Mouse (Mus musculus): ENCODE data around the gene Slc34a1. TPM values are rescaled to one million over a fixed set of nuclear protein-coding genes. Genes with fewer than 3 reads are reported as not detected.
A peak's percentile ranks its signal among the peaks of the same experiment; 100 is the strongest.

Gene Slc34a1
- polyA plus RNA-seq, 1 experiment from 2014 or later = 385 TPM

DNA sequence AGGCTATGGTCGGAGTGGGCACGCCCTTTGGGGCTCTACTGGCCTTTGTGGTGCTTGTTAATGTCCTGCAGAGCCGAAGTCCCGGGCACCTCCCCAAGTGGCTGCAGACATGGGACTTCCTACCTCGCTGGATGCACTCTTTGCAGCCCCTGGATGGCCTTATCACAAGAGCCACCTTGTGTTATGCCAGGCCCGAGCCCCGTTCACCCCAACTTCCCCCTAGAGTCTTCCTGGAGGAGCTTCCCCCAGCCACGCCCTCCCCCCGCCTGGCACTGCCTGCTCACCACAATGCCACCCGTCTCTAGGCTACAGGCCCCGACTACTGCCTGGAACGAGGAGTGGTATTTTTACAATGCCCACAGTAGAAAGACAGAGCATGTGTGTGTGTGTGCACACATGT lies 15.3 kb downstream of the Slc34a1 start:
- H3K4me1 ChIP-seq (ENCODE audit: insufficient read depth, low read length) = peaks cover 13% of the 10 kb centered on the region
- H3K9me3 ChIP-seq (ENCODE audit: low read length) = no peaks in the 10 kb centered on the region
- no peak for ATAC-seq (ENCODE audit: low FRiP score, low TSS enrichment)
- peaks cover 3% of the 10 kb centered on the region; the same call in 1 of the 2 replicates for H3K27me3 ChIP-seq (ENCODE audit: insufficient read depth, low read length)
- H3K4me2 ChIP-seq (replicated peaks; ENCODE audit: low read depth, low read length) = no peak overlapping the region
- 82% methylated on average over 12 of the region's 12 CpGs for WGBS
- H3K4me3 ChIP-seq (ENCODE audit: low read length) = no peak overlapping the region
- H3K27ac ChIP-seq (ENCODE audit: low read length) = no peak overlapping the region
- H3K36me3 ChIP-seq (ENCODE audit: insufficient read depth, low read length) = no peaks in the 10 kb centered on the region
- H3K9ac ChIP-seq (replicated peaks; ENCODE audit: low read length) = no peak overlapping the region

DNA sequence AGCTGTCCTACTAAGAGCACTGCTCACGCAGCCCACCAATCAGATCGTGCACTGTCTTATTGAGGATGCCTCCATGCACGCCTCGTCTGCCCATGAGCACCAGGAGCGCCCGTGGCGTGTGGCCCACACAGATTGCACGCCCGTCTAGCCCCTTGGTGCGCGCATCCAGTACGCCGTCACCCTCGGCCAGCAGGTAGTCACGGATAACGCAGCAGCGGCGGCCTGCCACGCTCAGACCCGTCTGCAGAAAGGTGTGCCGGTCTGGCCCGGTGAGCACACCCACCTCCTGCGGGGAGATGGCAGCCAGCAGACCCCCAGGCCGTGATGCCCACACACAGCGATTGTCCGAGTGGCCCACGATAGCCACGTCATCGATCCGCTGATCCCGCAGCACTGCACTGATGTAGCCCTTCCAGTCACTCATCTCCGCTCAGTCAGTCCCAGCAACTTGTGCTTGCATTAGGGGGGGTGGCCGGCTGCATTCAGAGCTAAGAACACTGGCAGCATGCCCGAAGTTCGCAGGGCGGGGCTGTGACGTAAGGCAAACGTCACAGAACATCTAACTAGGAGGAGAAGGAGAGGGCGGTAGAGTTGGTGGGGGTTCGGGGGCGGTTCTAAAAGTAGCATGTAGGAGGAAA lies 16.9 kb downstream of the Slc34a1 start, which contains the start of gene Pfn3:
Pfn3 (minus strand) TSS at position 490 of the 638 bp plus-strand sequence.
- 9% methylated on average over 41 of the region's 41 CpGs for WGBS
- peaks cover 14% of the 10 kb centered on the region for H3K27me3 ChIP-seq (ENCODE audit: insufficient read depth, low read length)
- H3K9me3 ChIP-seq (ENCODE audit: low read length) = no peaks in the 10 kb centered on the region
- peaks cover 16% of the 10 kb centered on the region for H3K4me1 ChIP-seq (ENCODE audit: insufficient read depth, low read length)
- H3K27ac ChIP-seq (ENCODE audit: low read length) = no peak within 1 kb of the TSS
- peak; percentile 74 for ATAC-seq (ENCODE audit: low FRiP score, low TSS enrichment)
- peak within 1 kb of the TSS; percentile 59 for H3K4me2 ChIP-seq (replicated peaks; ENCODE audit: low read depth, low read length)
- H3K36me3 ChIP-seq (ENCODE audit: insufficient read depth, low read length) = no peaks in the 10 kb centered on the region
- H3K4me3 ChIP-seq (ENCODE audit: low read length) = peak within 1 kb of the TSS; percentile 43
- H3K9ac ChIP-seq (replicated peaks; ENCODE audit: low read length) = peak within 1 kb of the TSS; percentile 33

DNA sequence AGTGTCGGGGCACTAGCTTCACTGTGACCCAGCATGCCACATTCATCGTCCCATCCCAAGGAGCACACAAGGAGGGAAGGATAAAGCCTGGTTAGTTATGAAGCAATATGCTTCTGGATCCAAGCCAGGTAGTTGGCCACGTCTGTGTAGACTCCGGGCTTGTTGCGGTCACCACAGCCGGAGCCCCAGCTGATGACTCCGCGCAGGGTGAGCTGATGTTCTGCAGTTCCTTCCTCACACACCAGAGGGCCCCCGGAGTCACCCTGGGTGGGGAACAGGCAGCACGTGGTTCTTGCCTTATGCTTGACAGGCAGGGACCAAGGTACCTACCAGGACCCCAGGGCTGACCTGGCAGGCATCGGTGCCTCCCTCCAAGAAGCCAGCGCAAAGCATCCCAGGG lies 20.0 kb downstream of the Slc34a1 start:
- H3K27me3 ChIP-seq (ENCODE audit: insufficient read depth, low read length) = peaks cover 42% of the 10 kb centered on the region
- peak; percentile 68 for ATAC-seq (ENCODE audit: low FRiP score, low TSS enrichment)
- H3K9ac ChIP-seq (replicated peaks; ENCODE audit: low read length) = no peak overlapping the region
- peaks cover 31% of the 10 kb centered on the region for H3K4me1 ChIP-seq (ENCODE audit: insufficient read depth, low read length)
- H3K9me3 ChIP-seq (ENCODE audit: low read length) = no peaks in the 10 kb centered on the region
- H3K4me2 ChIP-seq (replicated peaks; ENCODE audit: low read depth, low read length) = 0 out of 2 replicates have a peak overlapping the region, but pooled peaks have one; percentile 15
- no peak overlapping the region for H3K27ac ChIP-seq (ENCODE audit: low read length)
- 11% methylated on average over 12 of the region's 12 CpGs for WGBS
- no peaks in the 10 kb centered on the region for H3K36me3 ChIP-seq (ENCODE audit: insufficient read depth, low read length)
- no peak overlapping the region for H3K4me3 ChIP-seq (ENCODE audit: low read length)

DNA sequence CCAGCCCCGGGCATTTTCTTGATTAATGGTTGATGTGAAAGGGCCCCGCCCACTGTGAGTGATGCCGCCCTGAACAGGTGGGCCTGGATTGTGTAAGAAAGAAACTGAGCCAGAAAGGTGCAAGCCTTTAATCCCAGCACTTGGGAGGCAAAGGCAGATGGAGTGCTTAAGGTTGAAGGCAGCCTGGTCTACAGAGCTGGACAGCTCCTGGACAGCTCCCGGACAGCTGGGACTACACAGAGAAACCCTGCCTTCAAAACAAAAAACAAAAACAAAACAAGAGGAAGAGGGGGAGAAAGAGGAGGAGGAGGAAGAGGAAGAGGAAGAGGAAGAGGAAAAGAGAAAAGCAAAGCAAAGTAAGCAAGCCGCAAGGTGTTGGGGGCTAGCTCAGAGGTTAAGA lies 21.2 kb downstream of the Slc34a1 start:
- Histone ChIP-seq H3K4me2 (replicated peaks; ENCODE audit: low read depth, low read length) (no peak overlapping the region), H3K27me3 (ENCODE audit: insufficient read depth, low read length) (peaks cover 42% of the 10 kb centered on the region), H3K36me3 (ENCODE audit: insufficient read depth, low read length) (no peaks in the 10 kb centered on the region), H3K4me3 (ENCODE audit: low read length) (no peak overlapping the region), H3K27ac (ENCODE audit: low read length) (no peak overlapping the region), H3K4me1 (ENCODE audit: insufficient read depth, low read length) (peaks cover 31% of the 10 kb centered on the region), H3K9ac (replicated peaks; ENCODE audit: low read length) (no peak overlapping the region), H3K9me3 (ENCODE audit: low read length) (no peaks in the 10 kb centered on the region)
- ATAC-seq (ENCODE audit: low FRiP score, low TSS enrichment) = no peak
- WGBS = 73% methylated on average over 5 of the region's 5 CpGs

DNA sequence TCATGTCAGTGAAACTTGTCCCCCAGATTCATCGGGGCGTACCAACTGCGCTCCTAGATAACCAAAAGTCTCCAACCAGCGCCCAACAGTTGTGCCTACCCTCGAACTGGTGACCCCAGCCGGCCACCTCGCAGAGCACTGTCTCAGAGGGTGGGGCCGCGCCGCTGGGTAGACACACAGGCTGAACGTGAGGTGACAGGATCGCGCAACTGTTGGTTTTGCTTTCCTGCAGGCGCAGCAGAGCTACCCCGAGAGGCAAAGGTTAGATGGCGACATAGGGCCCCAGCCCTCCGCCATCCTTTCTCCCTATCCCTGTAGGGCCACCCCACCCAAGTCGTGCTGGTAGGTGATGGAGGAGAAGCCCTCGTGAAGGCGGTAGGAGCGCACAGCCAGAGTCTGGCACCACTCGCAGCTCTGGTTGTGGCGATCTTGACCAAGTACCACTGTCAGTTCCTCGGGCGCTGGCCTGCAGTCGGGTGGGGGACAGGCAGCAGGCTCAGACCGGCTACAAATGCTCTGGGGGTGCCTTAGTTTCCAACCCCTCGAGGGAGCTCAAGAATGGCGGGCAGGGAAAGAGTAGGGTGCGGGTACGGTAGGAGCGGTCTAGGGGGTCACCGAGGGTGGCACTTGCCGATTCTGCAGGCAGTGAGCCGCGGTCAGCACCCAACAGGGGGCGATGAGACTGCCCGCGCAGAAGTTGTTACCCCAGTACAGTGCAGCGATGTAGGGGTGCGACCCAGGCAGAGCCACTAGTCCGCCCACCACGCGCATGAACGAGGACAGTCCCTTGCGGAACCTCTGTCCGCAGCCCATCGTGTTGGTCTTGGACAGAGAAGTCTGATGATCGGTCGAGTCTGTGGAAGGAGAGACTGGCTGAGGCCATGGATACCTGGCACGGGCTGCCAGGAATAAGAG lies 22.3 kb downstream of the Slc34a1 start:
- Histone ChIP-seq H3K4me3 (ENCODE audit: low read length) (no peak overlapping the region), H3K36me3 (ENCODE audit: insufficient read depth, low read length) (no peaks in the 10 kb centered on the region), H3K4me2 (replicated peaks; ENCODE audit: low read depth, low read length) (peak overlapping the region; percentile 51; the same call in 1 of the 2 replicates), H3K9ac (replicated peaks; ENCODE audit: low read length) (no peak overlapping the region), H3K27me3 (ENCODE audit: insufficient read depth, low read length) (peaks cover 42% of the 10 kb centered on the region), H3K4me1 (ENCODE audit: insufficient read depth, low read length) (peaks cover 24% of the 10 kb centered on the region), H3K27ac (ENCODE audit: low read length) (no peak overlapping the region), H3K9me3 (ENCODE audit: low read length) (no peaks in the 10 kb centered on the region)
- WGBS = 29% methylated on average over 51 of the region's 51 CpGs
- ATAC-seq (ENCODE audit: low FRiP score, low TSS enrichment) = no peak

DNA sequence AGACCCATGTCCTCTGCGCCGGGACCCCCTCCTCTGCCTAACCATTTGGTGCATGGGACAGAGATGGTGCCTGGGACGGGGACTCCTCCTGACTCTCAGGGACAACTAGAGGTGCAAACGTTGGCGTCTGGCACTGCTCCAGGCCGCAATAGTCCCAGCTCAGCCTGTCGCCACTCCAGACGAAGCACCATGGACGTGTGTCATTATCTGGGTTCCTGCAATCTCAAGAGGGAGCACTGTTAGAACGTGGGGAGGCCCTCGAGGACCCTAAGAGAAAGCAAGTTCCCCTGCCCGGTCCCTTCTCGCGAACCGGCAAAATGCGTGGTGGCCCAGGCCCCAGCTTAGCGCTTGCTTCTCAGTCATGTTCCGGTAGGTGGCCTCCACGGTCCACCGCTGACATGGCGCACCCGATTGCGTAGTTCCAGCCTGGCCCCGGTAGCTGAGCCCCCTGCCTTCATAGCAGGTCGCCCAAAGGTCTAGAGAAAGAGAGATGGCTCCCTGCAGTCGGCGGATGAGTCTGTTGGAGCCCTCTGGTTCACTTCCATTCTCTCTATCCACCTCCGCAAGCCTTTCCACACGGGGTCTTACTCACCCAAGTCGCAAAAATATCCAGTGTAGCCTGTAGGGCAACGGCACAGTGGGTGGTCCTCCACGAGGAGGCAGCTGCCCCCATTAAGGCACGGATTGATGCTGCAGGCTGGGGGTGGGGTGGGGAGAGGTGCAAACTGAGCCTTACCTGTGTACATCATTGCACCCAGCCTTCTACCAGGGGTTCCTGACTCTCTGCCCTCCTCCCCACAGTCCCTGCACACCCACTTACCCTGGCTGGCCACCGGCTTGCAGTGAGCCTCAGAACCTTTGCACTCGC lies 23.2 kb downstream of the Slc34a1 start:
- 10% methylated on average over 35 of the region's 35 CpGs for WGBS
- no peaks in the 10 kb centered on the region for H3K9me3 ChIP-seq (ENCODE audit: low read length)
- peaks cover 23% of the 10 kb centered on the region for H3K4me1 ChIP-seq (ENCODE audit: insufficient read depth, low read length)
- peak; percentile 50; the same call in 1 of the 2 replicates for ATAC-seq (ENCODE audit: low FRiP score, low TSS enrichment)
- H3K36me3 ChIP-seq (ENCODE audit: insufficient read depth, low read length) = no peaks in the 10 kb centered on the region
- peak overlapping the region; percentile 51 for H3K4me2 ChIP-seq (replicated peaks; ENCODE audit: low read depth, low read length)
- peak overlapping the region; percentile 29 for H3K4me3 ChIP-seq (ENCODE audit: low read length)
- no peak overlapping the region for H3K27ac ChIP-seq (ENCODE audit: low read length)
- H3K27me3 ChIP-seq (ENCODE audit: insufficient read depth, low read length) = peaks cover 42% of the 10 kb centered on the region
- peak overlapping the region; percentile 47 for H3K9ac ChIP-seq (replicated peaks; ENCODE audit: low read length)

DNA sequence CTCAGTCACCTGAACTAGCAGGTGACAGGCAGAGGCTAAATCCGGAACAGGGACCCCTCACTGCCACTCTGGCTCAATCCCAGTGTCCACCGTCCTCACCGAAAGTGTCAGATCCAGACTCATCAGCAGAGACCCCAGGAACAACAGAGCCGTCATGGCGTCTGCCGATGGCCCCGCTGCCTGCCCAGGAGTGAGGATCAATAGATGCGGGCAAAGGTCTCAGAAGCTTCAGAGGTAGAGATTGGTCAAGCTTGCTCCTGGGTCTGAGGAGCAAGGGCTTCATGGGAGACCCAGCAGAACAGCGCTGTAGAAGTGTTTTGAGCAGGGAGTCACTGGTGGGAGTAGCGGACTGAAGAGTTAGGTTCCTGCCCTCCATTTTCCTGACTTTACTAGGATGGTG lies 28.6 kb downstream of the Slc34a1 start, which contains the start of gene F12:
F12 (minus strand) TSS at position 181 of the 400 bp plus-strand sequence.
- no peaks in the 10 kb centered on the region for H3K36me3 ChIP-seq (ENCODE audit: insufficient read depth, low read length)
- H3K9ac ChIP-seq (replicated peaks; ENCODE audit: low read length) = no peak within 1 kb of the TSS
- no peak within 1 kb of the TSS for H3K27ac ChIP-seq (ENCODE audit: low read length)
- no peak within 1 kb of the TSS for H3K4me2 ChIP-seq (replicated peaks; ENCODE audit: low read depth, low read length)
- peaks cover 11% of the 10 kb centered on the region for H3K27me3 ChIP-seq (ENCODE audit: insufficient read depth, low read length)
- no peaks in the 10 kb centered on the region for H3K9me3 ChIP-seq (ENCODE audit: low read length)
- WGBS = 93% methylated on average over 10 of the region's 10 CpGs
- ATAC-seq (ENCODE audit: low FRiP score, low TSS enrichment) = no peak
- no peak within 1 kb of the TSS for H3K4me3 ChIP-seq (ENCODE audit: low read length)
- peaks cover 1% of the 10 kb centered on the region; the same call in 1 of the 2 replicates for H3K4me1 ChIP-seq (ENCODE audit: insufficient read depth, low read length)

DNA sequence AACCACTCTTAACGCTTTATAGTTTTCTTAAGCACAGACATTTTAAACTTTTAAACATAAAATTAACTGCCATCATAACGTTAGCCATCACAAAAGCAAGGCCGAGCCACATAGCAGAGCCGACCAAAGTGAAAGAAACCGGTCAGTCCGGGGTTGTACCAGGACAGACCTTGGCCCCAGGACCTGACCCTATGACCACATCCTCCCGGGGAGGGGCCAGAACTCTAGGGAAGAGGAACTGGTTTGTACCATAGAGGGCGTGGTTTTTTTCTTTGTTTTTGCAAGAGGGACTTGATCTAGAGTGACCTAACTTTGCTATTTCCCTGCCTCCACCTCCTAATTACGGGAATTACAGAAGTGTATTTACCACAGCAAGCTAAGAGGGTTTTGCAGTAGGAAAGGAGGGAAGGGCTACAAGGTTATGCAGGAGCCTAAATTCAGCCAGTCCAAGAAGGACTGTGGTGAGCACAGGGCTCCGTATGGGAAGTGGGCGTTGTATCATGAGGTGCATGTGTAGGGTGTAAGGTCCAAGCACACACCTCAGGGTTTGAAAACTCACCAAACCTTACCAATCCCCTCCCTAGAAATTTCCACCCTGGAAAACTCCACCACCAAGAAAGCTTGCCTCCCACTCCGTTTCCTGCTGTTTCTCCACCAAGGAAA lies 31.4 kb downstream of the Slc34a1 start:
- Histone ChIP-seq H3K27ac (ENCODE audit: low read length) (no peak overlapping the region), H3K36me3 (ENCODE audit: insufficient read depth, low read length) (no peaks in the 10 kb centered on the region), H3K9me3 (ENCODE audit: low read length) (no peaks in the 10 kb centered on the region), H3K27me3 (ENCODE audit: insufficient read depth, low read length) (no peaks in the 10 kb centered on the region), H3K4me3 (ENCODE audit: low read length) (no peak overlapping the region), H3K4me1 (ENCODE audit: insufficient read depth, low read length) (no peaks in the 10 kb centered on the region), H3K9ac (replicated peaks; ENCODE audit: low read length) (no peak overlapping the region), H3K4me2 (replicated peaks; ENCODE audit: low read depth, low read length) (no peak overlapping the region)
- 62% methylated on average over 12 of the region's 12 CpGs for WGBS
- ATAC-seq (ENCODE audit: low FRiP score, low TSS enrichment) = no peak

DNA sequence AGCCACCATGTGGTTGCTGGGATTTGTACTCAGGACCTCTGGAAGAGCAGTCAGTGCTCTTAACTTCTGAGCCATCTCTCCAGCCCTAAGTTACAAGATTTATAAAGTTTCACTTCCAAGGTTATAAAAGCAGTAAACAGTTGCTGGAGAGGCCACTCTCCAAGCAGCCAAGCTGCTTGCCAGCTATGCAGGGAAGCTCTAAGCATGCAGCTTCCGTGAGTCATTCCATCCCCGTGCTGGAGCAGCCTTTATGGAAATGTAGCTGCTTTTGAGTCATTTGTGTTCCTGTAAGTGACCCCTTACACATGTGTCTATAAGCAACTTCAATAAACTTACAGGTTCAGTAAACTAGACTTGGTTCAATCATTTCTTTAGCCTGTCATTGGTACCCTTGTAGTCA lies 32.6 kb downstream of the Slc34a1 start:
- Histone ChIP-seq H3K4me3 (ENCODE audit: low read length) (no peak overlapping the region), H3K4me2 (replicated peaks; ENCODE audit: low read depth, low read length) (no peak overlapping the region), H3K9ac (replicated peaks; ENCODE audit: low read length) (no peak overlapping the region), H3K27me3 (ENCODE audit: insufficient read depth, low read length) (no peaks in the 10 kb centered on the region), H3K27ac (ENCODE audit: low read length) (no peak overlapping the region), H3K9me3 (ENCODE audit: low read length) (no peaks in the 10 kb centered on the region), H3K4me1 (ENCODE audit: insufficient read depth, low read length) (no peaks in the 10 kb centered on the region), H3K36me3 (ENCODE audit: insufficient read depth, low read length) (no peaks in the 10 kb centered on the region)
- ATAC-seq (ENCODE audit: low FRiP score, low TSS enrichment) = no peak
- whole genome bisulfite sequencing = 83% methylated on average over 2 of the region's 2 CpGs
